Mouse (Mus musculus): ENCODE data around the gene Aggf1. TPM values are rescaled to one million over a fixed set of nuclear protein-coding genes. Genes with fewer than 3 reads are reported as not detected.

The Aggf1 gene
- total RNA-seq, 2 experiments from 2014 or later, result 28.1 to 41.3 TPM

Other genes with a start within 250 kb of the Aggf1 start
- gene Pde8b, start 125.0 kb downstream of the Aggf1 start, total RNA-seq (2014; fragmentation: Nextera tagmentation), result 0.66 TPM in 1 of 2 replicates, not detected in the other
- 0.52 TPM in 1 of 2 replicates, not detected in the other for gene Pde8b, start 125.0 kb downstream of the Aggf1 start, total RNA-seq (2017)
- gene Zbed3, start 51.7 kb downstream of the Aggf1 start, total RNA-seq (2014; fragmentation: Nextera tagmentation), result 32.4 and 32.9 TPM in 2 replicates
- gene Zbed3, start 51.7 kb downstream of the Aggf1 start, total RNA-seq (2017), result 4.6 and 5.0 TPM in 2 replicates
- not detected in 2 replicates for gene Crhbp, start 69.6 kb upstream of the Aggf1 start, total RNA-seq (2014; fragmentation: Nextera tagmentation)
- gene Crhbp, start 69.6 kb upstream of the Aggf1 start, total RNA-seq (2017), result not detected in 2 replicates
- not detected in 2 replicates for gene S100z, start 103.4 kb upstream of the Aggf1 start, total RNA-seq (2014; fragmentation: Nextera tagmentation)
- gene S100z, start 103.4 kb upstream of the Aggf1 start, total RNA-seq (2017), result not detected in 2 replicates
- 0.41 and 0.58 TPM in 2 replicates for gene F2rl1, start 149.9 kb upstream of the Aggf1 start, total RNA-seq (2014; fragmentation: Nextera tagmentation)
- 0.17 and 0.77 TPM in 2 replicates for gene F2rl1, start 149.9 kb upstream of the Aggf1 start, total RNA-seq (2017)
- 0.70 and 2.6 TPM in 2 replicates for gene F2r, start 243.1 kb upstream of the Aggf1 start, total RNA-seq (2014; fragmentation: Nextera tagmentation)
- 2.1 TPM in 2 replicates for gene F2r, start 243.1 kb upstream of the Aggf1 start, total RNA-seq (2017)